Comparison of ENCODE assay signal across 9 mouse cellular contexts in genomic region chr11:69936714-69937347, GRCm38 (mm10). TPM values are rescaled to one million over a fixed set of nuclear protein-coding genes. Genes with fewer than 3 reads are reported as not detected.
DNase-seq lines count a peak whose midpoint lies in the region; ATAC-seq lines count a peak whose summit lies in the region.
"Had no signal": no experiment of that assay in that cellular context is flagged by ENCODE, and none has a peak within 500 bp of the region (broad histone marks: within the 10 kb centered on the region; RNA-seq: fewer than 3 reads in every experiment).

No protein-coding gene starts in this region.

- peaks cover 27% of the 10 kb centered on the region for H3K4me1 ChIP-seq in forebrain, embryonic 15.5 days
- peaks cover 10% of the 10 kb centered on the region for H3K4me1 ChIP-seq in midbrain, embryonic 11.5 days (ENCODE audit: control insufficient read depth, insufficient read depth, low read length)

- H3K4me2 ChIP-seq in forebrain, embryonic 15.5 days (replicated peaks) = peak overlapping the region; percentile 99
- peak overlapping the region; percentile 98 for H3K4me2 ChIP-seq in midbrain, embryonic 11.5 days

- peak; percentile 33 for DNase-seq in adrenal gland, postnatal 10 days
- DNase-seq in adrenal gland, postnatal 36 days = no peak
- DNase-seq in kidney, adult 11 months = peak; percentile 80
- DNase-seq in midbrain, embryonic 11.5 days (ENCODE audit: low spot score, missing footprints) = no peak
- DNase-seq in urinary bladder, adult 2 months (ENCODE audit: low spot score) = no peak
- no peak for DNase-seq in layer of hippocampus, postnatal 25 days (ENCODE audit: extremely low spot score in 1 of 2, low spot score in 1 of 2)
- no peak for DNase-seq in left cerebral cortex, adult 11 months (ENCODE audit: low spot score)
- DNase-seq: retina, postnatal 1 day had no signal

- WGBS in forebrain, embryonic 15.5 days = 36% methylated on average over 9 of the region's 9 CpGs
- 55% methylated on average over 9 of the region's 9 CpGs for WGBS in midbrain, embryonic 11.5 days

- H3K36me3 ChIP-seq in forebrain, embryonic 15.5 days = no peaks in the 10 kb centered on the region
- H3K36me3 ChIP-seq in midbrain, embryonic 11.5 days (ENCODE audit: control insufficient read depth, insufficient read depth, low read length) = no peaks in the 10 kb centered on the region

- no peak overlapping the region for H3K27ac ChIP-seq in forebrain, embryonic 15.5 days (replicated peaks)
- H3K27ac ChIP-seq in midbrain, embryonic 11.5 days (ENCODE audit: low read depth, low read length) = no peak overlapping the region

- H3K27me3 ChIP-seq in forebrain, embryonic 15.5 days = peaks cover 10% of the 10 kb centered on the region; the same call in 1 of the 2 replicates
- peaks cover 39% of the 10 kb centered on the region for H3K27me3 ChIP-seq in midbrain, embryonic 11.5 days (ENCODE audit: control insufficient read depth, insufficient read depth, low read length)

- H3K4me3 ChIP-seq in forebrain, embryonic 15.5 days = peak overlapping the region; percentile 54; the same call in 1 of the 2 replicates
- 0 out of 2 replicates have a peak overlapping the region, but pooled peaks have one; percentile 5 for H3K4me3 ChIP-seq in midbrain, embryonic 11.5 days (ENCODE audit: low read depth, low read length)

- no peaks in the 10 kb centered on the region for H3K9me3 ChIP-seq in forebrain, embryonic 15.5 days
- H3K9me3 ChIP-seq in midbrain, embryonic 11.5 days (ENCODE audit: control insufficient read depth, low read length) = no peaks in the 10 kb centered on the region

- no peak overlapping the region for H3K9ac ChIP-seq in forebrain, embryonic 15.5 days (replicated peaks)
- no peak overlapping the region for H3K9ac ChIP-seq in midbrain, embryonic 11.5 days (ENCODE audit: low read length)

- no peak for ATAC-seq in forebrain, embryonic 15.5 days (replicated peaks)
- no peak for ATAC-seq in midbrain, embryonic 11.5 days (ENCODE audit: low FRiP score)

RNA-seq across cellular contexts. Expression of gene Ybx2, which starts 1.2 kb away (rescaled TPM):
- 10 to 100 TPM; 19.6 to 44.5 TPM for total RNA-seq in adrenal gland, postnatal 10 days (2021)
- 10 to 100 TPM; 11.5 to 11.8 TPM for total RNA-seq in adrenal gland, postnatal 36 days (2021)
- 5.6 and 5.8 TPM in 2 replicates for polyA plus RNA-seq in forebrain, embryonic 15.5 days (2015; fragmentation: Nextera tagmentation; extraction: Ambion mirVana)
- polyA plus RNA-seq in midbrain, embryonic 11.5 days (2014; fragmentation: Nextera tagmentation; extraction: Ambion mirVana) = 3.2 and 5.1 TPM in 2 replicates
- 3.7 and 6.2 TPM in 2 replicates for polyA plus RNA-seq in urinary bladder, adult 2 months (2012; rRNA removed)
- 10 to 100 TPM in 1 of 2 experiments, 1 to 10 TPM in 1; 7.3 to 11.1 TPM for total RNA-seq in layer of hippocampus, postnatal 25 days (2021)

RNA-seq across cellular contexts. Expression of gene Slc2a4, which starts 11.2 kb away (rescaled TPM):
- 10 to 100 TPM; 67.6 to 81.9 TPM for total RNA-seq in adrenal gland, postnatal 10 days (2021)
- total RNA-seq in adrenal gland, postnatal 36 days (2021) = 10 to 100 TPM; 60.2 to 90.0 TPM
- 6.4 and 7.5 TPM in 2 replicates for polyA plus RNA-seq in forebrain, embryonic 15.5 days (2015; fragmentation: Nextera tagmentation; extraction: Ambion mirVana)
- 6.3 and 7.8 TPM in 2 replicates for polyA plus RNA-seq in midbrain, embryonic 11.5 days (2014; fragmentation: Nextera tagmentation; extraction: Ambion mirVana)
- 146 and 167 TPM in 2 replicates for polyA plus RNA-seq in urinary bladder, adult 2 months (2012; rRNA removed)
- total RNA-seq in layer of hippocampus, postnatal 25 days (2021) = 1 to 10 TPM; 2.2 to 4.0 TPM

RNA-seq across cellular contexts. Expression of gene Eif5a, which starts 15.1 kb away (rescaled TPM):
- total RNA-seq in adrenal gland, postnatal 10 days (2021) = 100 to 1,000 TPM; 578 to 644 TPM
- 100 to 1,000 TPM; 619 to 640 TPM for total RNA-seq in adrenal gland, postnatal 36 days (2021)
- polyA plus RNA-seq in forebrain, embryonic 15.5 days (2015; fragmentation: Nextera tagmentation; extraction: Ambion mirVana) = 1,167 and 1,257 TPM in 2 replicates
- 1,778 and 1,800 TPM in 2 replicates for polyA plus RNA-seq in midbrain, embryonic 11.5 days (2014; fragmentation: Nextera tagmentation; extraction: Ambion mirVana)
- polyA plus RNA-seq in urinary bladder, adult 2 months (2012; rRNA removed) = 565 and 624 TPM in 2 replicates
- total RNA-seq in layer of hippocampus, postnatal 25 days (2021) = 100 to 1,000 TPM; 426 to 481 TPM

RNA-seq across cellular contexts. Expression of gene Gps2, which starts 23.1 kb away (rescaled TPM):
- total RNA-seq in adrenal gland, postnatal 10 days (2021) = 10 to 100 TPM; 42.3 to 43.1 TPM
- 10 to 100 TPM; 47.1 to 47.6 TPM for total RNA-seq in adrenal gland, postnatal 36 days (2021)
- polyA plus RNA-seq in forebrain, embryonic 15.5 days (2015; fragmentation: Nextera tagmentation; extraction: Ambion mirVana) = 79.6 and 92.2 TPM in 2 replicates
- 92.2 and 95.8 TPM in 2 replicates for polyA plus RNA-seq in midbrain, embryonic 11.5 days (2014; fragmentation: Nextera tagmentation; extraction: Ambion mirVana)
- 56.3 and 63.2 TPM in 2 replicates for polyA plus RNA-seq in urinary bladder, adult 2 months (2012; rRNA removed)
- total RNA-seq in layer of hippocampus, postnatal 25 days (2021) = 10 to 100 TPM; 26.8 to 32.6 TPM

RNA-seq across cellular contexts. Expression of gene Cldn7, which starts 27.7 kb away (rescaled TPM):
- total RNA-seq in adrenal gland, postnatal 10 days (2021) = 1 to 10 TPM in 1 of 2 experiments, under 1 TPM in 1; 0.70 to 1.2 TPM
- total RNA-seq in adrenal gland, postnatal 36 days (2021) = 1 to 10 TPM in 1 of 2 experiments, not detected in 1; 1.2 TPM
- 0.28 and 0.56 TPM in 2 replicates for polyA plus RNA-seq in forebrain, embryonic 15.5 days (2015; fragmentation: Nextera tagmentation; extraction: Ambion mirVana)
- polyA plus RNA-seq in midbrain, embryonic 11.5 days (2014; fragmentation: Nextera tagmentation; extraction: Ambion mirVana) = 2.3 and 2.7 TPM in 2 replicates
- polyA plus RNA-seq in urinary bladder, adult 2 months (2012; rRNA removed) = 67.1 and 69.1 TPM in 2 replicates
- not detected for total RNA-seq in layer of hippocampus, postnatal 25 days (2021)

Comparison
In these comparisons a context has a peak if more than half of its experiments do, and no peak if none do; other contexts are left out.
1. DNase-seq: peak in adrenal gland, postnatal 10 days (single experiment) and kidney, adult 11 months (single experiment); none in adrenal gland, postnatal 36 days (0 of 2), midbrain, embryonic 11.5 days (single experiment), urinary bladder, adult 2 months (single experiment), layer of hippocampus, postnatal 25 days (0 of 2) and left cerebral cortex, adult 11 months (single experiment).
2. RNA of gene Slc2a4, which starts 11.2 kb away (total RNA-seq): 60.2 to 90.0 TPM in adrenal gland, postnatal 36 days and 67.6 to 81.9 TPM in adrenal gland, postnatal 10 days; 2.2 to 4.0 TPM in layer of hippocampus, postnatal 25 days; every median in the first group is over 10 times any median in the second.